Mouse (Mus musculus) T-helper 2 cell (primary cell): ENCODE data around the gene Pla2r1.

ENCODE experiments used
- in situ Hi-C: fragments of 300-600 bp; cut with MboI, MseI; formaldehyde crosslinking; loops from one replicate; pipeline ENCODE4 v1.15.1; 2025; ENCODE audit warnings: high pct_unique_total_duplicates

Pla2r1 gene

DNA sequence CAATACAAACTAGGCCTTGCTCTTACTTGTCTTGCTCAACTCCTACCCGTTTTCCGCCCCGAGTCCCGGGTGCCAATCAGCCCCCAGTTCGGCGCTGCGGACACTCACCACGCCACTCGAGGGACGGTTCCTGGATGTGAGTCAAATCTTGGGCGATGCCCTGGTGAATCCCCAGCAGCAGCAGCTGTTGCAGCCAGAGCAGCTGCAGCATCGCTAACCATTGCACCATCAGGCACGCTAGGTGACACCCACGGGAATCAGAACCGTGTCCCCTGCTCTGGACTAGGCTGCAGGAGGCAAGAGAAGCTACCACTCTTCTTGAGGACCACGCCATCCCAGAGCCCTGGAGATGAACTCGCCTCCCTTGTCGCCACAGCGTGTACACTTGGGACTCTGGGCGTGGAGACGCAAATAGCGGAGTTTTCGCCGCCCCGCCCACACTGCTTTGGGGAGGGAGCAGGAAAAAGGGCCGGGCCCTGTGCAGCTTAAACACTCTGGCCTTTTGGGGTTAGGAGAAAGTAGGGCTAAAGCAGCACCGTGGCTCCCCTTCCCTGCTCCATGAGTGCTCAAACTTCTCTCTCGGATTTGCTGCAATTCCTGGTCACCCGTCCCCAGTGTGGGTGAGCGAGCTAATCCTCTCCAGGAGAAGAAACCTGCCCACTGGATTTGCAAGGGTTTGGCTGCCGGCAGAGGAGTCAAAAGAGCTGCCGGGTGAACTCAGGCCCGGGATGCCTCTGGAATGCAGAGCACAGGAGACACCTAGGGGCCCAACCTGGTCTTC is at the start of gene Pla2r1:
Gene Pla2r1, minus strand, starts transcription at position 407 of the 781 bp plus-strand sequence.
- in situ Hi-C loops = no loop called here

DNA sequence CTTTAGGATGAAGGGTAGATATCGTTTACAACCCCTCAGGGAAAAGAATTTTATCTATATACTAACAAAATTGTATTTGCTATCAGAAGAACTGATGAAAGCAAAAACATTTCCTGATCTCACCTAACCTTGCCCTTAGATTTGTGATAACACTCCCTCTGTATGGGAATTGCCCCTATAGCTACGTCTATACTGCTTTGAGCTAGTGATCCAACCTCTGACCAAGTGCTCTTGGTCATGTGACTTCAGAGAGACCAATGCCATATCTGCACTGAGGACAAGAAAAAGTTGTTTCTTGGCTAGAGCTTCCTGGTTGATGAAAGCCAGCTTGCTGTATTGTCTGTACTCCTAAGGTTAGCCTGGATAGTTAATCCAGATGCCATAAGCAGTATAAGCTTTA is 48.2 kb upstream of the Pla2r1 start:
- in situ Hi-C loops = no loop called here

DNA sequence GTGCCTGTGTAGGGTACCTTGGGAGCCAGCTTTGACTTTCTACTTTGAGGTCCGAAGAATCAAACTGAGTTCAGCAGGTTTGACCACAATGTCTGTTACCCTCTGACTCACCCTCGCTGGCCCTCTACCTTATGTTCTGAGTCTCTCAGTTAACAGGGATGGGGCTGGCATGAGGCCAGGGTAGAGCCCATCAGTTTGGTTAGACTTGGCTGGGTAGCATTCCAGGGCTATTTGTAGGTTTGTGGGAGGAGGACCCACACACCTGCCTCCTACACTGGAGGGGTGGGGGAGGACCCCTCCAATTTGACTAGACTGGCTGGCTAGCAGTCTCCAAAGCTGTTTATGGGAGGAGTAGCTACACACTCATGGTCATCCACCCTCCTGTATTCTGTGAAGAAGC is 47.8 kb upstream of the Pla2r1 start:
- in situ Hi-C loops = no loop called here

DNA sequence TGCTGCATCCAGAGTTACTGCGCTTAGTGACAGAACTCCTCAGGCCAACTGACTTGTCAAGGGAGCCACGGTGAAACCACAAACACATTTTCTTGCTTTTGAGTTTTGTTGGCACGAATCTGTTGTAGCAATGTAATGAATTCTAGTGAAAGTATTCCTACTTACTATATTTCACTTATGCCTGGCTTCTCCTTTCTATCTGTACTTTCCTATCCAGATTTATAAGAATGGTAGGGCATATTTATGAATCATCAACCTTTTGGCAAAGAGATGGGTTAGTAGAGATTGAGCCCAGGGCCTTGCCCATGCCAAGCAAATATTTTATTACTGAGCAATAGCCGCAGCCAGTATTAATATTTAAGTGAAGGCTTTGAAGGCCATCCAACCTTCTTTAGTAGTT is 30.3 kb upstream of the Pla2r1 start:
- in situ Hi-C loops = no loop called here

DNA sequence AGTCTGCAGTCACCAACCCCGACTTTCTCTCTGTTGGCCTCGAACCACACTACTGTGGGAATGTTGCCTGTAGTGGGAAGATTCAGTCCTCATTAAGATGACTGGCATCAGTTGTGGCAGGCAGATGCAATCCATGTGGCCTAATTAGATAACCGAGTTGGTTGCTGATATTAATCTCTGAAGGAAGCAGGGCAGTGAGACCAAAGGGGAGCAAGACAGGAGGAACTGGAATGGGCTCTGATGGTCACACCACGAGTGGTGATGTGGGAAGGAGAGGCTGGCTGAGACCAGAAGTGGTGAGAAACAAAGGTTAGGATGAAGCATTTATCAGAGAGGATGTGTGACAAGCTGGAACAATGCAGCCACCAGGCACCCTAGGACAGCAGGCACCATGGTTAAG is 1.5 kb upstream of the Pla2r1 start:
- in situ Hi-C loops = no loop called here

DNA sequence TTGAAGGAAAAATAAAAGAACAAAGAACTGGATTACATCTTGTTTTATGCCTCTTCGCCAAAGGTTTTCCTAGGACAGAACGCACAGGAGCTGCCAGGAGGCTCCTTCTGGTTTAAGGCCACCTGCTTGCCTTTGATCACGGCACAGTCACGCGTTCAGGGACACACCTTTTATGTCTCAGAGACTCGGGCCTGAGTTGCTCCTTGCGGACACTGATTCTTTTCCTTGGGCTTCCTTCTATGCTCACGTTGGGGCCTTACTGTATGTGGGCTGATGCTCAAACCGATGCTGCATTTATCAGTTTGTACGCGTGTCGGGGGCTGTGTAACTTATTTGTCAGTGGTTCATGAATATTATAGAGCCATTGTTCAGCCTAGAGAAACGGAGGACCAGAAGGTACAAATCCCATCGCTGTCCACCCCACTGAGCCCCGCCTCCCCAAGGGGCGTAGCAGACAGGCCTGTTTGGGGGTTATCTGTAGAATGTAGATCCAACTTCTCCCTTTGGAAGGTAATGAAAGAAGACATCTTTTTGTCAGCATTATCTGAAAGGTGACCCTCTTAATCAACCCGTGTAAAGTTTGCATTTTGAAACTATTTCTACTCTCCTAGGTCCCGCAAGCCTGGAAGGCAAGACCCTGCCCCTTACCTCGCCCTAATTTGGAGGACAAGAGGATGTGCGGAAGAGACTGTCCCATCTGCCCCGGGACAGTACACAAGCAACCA is 769 bp downstream of the Pla2r1 start:
- in situ Hi-C loops = no loop called here

DNA sequence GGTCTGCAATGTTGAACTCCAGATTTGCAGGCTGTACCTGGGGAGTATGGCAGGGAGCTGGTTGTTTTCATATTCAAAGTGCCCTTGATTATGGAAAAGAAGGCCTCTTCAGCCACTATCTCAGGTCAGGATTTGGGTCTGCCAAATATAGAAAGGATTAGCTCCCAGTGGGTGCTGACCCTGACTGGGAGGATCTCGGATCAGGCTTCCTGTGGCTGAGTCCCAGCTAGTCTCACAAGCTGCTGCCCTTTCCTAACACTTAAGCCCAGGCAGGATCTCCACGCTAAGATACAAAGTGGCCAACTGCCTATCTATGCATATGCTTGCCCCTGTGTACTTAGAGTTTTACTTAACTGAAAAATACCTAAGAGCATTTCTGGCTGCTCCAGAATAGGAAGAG is 1.4 kb downstream of the Pla2r1 start:
- in situ Hi-C loops = no loop called here

DNA sequence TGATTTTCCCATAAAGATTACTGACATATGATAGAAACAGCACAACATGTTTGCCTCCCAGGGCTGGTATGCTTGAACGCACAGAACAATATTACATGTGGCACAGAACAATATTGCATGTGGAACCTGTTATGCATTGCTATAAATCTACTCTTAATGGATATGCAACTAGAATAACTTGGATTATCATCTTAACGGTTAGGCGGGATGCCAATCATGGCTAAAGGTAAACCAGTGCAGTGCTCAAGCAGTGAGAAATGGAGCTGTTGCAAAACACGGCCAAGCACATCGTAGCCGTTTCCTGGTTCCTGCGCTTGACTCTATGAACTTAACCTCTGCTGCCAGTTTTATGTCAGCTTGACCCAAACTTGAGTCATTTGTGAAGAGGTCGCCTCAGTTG is 2.6 kb downstream of the Pla2r1 start:
- in situ Hi-C loops = no loop called here

DNA sequence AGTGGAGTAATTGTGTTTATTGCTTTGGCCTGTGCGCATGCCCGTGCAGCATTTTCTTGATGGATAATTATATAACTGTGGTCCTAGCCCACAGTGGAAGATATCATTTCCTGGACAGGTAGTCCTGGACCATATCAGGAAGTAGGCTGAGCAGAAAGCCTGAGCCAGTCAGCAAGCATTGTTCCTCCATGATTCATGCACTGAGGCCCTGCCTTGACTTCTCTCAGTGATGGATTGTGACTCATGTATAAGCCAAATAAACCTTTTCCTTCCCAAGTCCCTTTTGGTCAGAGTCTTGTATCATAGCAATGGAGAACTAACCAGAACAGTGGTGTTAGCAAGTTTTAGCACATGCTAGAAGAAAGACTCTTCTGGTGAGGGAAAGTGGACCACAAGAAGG is 3.3 kb downstream of the Pla2r1 start:
- in situ Hi-C loops = no loop called here

DNA sequence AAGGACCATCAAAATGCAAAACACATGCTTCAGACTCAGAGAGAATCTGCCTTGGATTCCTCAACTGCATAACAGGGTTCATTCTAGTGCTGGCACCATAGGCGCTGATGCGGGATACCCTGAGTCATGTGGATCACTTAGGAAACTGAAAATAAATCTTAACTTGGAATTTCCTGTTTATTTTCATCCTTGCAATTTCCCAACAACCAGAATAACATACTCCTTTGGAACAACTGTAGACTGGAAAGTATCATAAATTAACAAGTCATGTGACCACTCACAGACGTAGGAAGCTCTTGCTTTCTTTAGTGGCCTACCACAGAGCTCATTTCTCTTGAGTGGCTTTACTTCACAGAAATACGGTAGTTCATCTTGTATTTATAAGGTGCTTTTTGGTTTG is 7.0 kb downstream of the Pla2r1 start:
- in situ Hi-C loops = no loop called here

DNA sequence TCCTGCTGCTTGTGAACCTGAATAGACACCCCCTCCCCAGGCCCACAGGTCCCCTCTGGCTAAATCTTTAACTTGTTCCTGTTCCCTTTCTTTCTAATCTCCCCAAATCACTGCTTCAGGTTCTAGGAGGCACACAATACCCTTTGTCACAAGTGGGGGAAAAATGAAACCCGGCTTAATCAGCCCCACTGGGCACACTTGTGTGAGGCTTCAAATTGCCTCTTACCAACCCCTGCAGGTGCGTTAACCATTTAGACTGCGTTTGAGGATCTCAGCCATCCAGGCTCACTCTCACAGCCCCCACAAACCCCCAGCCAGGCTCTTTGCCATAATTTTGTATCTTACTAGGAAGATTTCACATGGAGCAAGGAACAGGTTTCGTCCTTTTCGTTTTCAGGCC is 9.1 kb downstream of the Pla2r1 start:
- in situ Hi-C loops = no loop called here

DNA sequence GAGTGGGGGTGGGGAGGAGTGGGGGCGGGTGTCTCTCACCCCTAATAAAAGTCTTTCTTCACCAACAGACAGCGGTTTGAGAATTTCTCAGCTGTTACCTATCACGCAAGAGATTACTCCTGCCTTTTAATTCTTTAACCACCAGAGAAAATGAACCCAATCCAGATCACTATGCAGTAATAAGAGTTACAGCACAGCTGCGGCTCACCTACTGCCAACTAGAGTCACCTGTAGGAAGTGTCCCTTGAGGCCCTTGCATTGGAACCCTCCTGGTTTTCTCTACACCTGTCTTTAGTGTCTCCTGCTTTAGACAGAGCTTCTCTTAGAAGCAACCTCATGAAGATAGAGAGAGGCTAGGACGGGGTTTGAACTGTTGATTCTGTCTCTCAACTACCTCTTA is 11.4 kb downstream of the Pla2r1 start:
- in situ Hi-C loops = no loop called here

DNA sequence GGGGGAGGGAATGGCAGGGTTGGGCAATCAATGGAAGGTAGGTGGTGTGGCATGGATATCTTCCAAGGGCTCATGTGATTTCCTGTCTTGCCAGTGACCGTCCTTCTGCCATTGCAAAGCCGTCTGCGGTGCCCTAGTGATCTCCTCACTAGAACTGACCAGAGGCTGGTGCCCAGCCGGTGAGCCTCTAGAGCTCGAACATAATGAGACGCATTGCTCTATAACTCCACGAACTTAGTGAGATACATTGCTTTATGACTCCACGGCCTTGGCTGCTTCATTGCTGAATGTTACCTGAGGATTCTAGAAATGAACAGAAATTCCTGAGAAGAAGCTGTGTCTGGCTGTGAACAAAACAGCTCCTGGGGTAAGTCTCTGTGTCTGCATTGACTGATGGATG is 12.8 kb downstream of the Pla2r1 start:
- in situ Hi-C loops = no loop called here

DNA sequence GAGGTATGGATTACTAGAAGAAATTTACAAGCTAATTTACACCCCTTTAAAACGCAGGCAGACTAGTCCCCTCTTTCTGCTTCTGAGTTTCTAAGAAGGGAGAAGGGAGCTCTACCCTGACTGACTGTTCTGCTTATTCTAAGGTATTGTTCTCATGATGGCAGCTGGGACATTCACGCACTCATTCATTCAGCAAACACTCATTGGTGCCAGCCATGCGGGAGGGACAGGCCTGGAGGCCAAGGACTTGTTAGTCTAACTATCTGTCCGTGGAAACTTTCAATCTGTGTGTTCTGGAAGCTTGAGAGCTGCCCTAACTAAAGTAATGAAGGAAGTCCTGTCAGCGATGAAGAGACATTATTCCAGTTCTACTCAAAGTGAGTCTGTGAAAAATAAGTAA is 14.4 kb downstream of the Pla2r1 start:
- in situ Hi-C loops = no loop called here

DNA sequence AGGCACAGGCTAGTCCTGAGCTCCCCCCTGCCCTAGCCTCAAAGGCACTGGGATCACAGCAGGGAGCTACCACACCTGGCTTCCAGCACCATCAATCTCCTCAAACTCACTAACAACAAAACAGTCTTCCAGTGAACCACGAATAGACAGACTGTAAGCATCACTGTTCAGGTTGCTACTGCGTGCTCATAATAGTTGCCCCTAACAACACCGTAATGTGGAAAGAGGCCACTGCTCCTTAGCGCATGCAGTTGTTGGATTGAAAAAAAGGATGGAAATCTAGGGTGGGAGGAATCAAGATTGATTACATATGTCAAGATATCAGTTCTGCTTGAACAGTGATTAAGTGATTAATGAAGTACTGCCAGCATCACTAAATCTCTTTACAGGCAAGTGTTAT is 14.8 kb downstream of the Pla2r1 start:
- in situ Hi-C loops = no loop called here

DNA sequence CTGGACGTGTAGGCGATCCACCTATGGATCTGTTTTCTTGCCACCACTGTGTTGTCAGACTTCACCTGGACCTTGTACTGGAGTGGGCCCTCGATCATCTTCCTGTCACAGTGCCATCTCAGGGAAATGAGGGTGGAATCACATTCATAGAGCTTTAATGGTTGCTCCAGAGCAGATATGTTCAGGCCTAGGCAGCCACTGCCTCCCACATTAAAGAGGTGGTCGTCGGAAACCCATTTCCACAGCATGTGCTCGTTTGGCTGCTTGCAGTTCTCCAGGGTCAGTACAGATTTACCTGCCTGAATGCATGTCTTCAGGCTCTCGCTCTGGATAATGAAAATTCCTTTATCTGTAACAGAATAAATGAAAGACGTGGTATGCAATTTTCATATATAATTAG is 18.4 kb downstream of the Pla2r1 start:
- in situ Hi-C loops = no loop called here

DNA sequence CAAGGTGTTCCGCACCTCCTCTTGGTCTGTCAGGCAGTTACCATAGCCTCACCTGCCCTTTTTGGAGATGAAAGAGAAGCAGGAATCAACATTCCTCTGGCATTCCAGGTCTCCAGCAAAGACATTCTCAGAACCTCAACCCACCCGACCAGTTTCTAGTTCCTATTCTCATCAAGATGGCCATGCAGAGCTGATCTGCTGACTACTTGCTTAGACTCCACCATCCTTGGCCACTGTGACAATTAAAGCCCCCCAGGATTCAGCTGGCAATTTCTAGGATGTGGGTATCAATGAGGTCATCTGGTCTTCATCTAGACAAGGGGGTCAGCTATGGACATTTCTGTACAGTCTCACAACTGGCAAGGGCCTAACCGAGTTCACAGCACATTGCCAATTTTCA is 20.1 kb downstream of the Pla2r1 start:
- in situ Hi-C loops = no loop called here

DNA sequence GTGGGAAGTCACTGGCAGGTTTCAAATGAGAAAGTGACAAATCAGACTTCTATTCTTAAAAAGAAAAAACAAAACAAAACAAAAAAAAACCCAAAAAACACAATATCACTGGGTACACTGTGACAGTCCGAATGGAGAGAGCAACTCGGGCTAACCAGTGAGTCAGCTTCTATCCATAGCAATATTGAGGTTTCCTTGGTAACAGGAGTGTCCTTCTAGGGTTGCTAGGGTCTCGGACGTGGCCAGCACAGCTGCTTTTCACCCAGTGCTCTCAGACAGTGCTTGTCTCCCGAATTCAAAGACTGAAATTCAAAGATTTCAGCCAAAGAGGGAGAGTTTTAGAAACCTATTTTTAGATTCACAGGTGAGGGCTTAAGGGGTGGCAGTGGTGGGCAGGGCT is 20.6 kb downstream of the Pla2r1 start:
- in situ Hi-C loops = no loop called here

DNA sequence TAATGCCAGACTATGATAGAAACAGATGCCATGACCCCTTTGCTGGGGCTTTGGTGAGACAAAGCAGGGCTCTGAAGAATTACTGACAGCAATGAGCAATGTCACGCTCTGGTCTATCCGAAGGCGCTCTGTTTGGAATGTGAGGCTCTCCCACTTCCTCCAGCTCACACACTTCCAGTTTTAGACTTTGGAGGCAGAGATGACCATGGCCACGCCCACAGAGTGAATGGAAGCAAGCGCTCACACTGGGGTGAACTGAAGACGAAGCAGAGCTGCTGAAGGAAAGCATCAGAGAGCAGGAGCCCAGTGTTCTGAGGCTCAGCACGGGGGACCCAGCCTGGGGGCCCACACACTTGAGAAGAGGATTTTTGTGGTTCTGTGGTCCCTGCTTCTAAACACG is 37.3 kb downstream of the Pla2r1 start:
- in situ Hi-C loops = no loop called here

DNA sequence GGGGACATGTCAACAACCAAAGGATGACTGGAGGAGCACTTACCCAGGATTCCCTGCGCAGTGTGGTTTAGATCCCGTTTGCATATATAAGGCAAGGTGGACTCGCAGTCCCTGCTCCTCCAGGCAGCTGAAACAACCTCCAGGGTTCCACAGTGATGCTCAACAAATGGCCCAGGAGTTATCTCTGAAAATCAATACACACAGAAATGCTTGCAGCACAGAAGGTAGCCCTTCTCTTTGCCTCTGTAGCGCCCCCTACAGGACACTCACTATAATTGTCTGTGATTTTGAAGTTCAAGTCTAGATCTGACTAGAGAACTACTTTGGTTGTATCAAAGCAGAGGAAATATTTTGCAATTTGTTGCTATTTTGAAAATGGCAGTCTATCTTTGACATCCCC is 38.2 kb downstream of the Pla2r1 start:
- in situ Hi-C loops = no loop called here

DNA sequence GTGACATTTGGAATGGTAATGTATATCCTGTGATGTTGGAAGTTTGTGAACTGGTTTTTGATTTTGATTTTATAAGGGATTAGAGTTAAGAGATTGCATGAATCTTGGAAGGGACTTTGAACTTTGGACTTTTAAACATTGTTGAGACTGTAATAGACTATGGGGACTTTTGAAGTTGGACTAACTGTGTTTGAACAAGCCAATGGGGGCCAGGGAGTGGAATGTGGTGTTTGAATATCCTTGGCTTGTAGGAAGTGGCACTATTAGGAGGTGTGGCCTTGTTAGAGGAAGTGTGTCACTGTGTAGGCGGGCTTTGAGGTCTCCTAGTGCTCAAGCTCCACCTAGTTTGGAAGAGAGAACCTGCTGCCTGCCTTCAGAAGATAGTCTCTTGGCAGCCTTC is 42.4 kb downstream of the Pla2r1 start:
- in situ Hi-C loops = no loop called here

DNA sequence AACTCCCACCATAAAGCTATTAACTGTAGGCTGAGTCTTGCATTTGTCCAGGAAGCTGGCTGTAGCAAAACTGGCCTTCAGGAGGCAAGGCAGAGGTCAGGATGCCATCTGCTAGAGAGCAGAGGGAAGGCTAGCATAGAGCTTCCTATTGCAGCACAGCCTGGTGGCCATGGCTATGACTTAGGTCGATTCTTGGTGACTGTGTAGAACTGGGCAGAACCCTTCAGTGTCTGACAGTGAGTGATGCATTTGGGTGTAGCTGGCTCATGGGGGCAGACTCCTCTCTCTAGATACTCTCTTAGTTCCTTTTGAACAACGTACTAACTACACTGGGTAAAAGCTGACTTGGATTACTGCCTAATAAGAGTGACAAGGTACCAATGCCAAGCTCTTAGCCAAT is 48.0 kb downstream of the Pla2r1 start:
- in situ Hi-C loops = no loop called here

DNA sequence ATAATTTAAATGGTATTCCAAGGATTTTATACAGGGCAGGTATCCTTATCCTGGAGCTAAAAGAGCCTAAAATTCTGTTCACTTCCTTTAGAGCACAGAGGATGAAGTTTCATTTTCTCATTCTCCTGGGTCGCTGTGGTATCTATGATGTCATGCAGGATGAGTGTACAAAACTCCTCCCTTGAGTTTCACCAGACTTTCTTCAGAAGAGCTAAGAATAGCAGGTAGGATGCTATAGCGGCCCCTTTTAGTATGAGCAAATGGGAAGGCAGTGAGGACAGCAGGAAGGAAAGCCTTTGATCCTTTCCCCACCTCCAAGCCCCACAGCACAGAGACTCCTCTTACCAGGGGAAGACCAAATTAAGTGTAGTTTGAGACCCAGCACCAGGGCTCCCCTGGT is 48.4 kb downstream of the Pla2r1 start:
- in situ Hi-C loops = no loop called here

DNA sequence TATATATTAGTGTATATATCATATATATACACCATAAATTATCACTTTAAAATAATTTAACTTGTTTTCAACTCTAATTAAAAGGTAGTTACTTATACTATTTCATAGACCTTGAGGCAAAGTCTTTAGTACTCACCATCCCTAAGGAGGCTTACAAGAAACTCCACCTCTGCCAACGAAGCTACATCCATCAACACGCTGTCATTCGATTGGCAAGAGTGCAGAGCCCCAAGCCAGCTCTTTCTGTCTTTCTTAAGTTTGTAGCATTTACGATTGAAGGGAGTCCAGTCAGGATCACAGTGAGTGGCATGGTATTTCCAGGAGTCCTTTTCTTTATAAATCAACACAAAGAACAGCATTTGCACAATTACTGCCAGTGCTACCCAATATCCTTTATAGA is 49.1 kb downstream of the Pla2r1 start:
- in situ Hi-C loops = no loop called here
